Comparison of ENCODE assay signal across 8 mouse cellular contexts in the genomic region with DNA sequence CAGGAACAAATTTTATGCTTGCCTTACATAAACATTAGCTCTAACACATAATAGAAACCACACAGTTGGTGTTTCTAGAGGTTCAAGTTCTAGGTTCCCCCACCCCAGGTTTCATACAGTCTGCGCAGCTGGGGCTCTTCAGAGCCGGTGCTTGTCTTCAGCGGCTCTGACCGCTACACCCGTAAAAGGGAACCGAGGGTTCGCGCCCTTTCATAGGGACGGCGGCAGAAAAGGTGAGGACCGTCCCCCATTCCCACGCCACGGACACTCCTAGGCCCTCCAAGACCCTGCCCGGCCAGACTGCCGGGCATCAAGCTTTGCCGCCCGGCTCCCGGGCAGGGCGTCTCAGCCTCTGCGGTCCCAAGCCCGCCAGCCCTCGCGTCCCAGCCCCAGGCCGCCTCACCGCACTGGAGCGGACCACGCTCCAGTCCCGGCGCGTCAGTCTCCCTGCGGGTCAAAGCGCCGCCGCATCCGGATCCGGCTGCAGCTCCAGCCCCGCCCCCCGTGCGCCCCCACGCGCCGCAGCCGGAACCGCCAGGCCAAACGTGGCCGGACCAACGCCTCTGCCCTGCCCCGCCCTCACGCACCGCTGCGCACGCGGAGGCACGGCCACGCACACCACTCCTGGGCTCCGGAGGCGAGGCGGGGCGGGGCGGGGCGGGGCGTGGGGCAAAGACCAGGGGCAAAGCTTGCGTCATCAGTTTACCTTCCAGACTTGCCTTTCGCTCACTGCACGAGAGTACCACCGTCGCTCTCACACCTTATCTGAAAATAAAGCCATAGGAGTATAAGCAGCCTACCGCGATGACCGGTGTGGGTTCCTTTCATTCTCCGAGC. TPM values are rescaled to one million over a fixed set of nuclear protein-coding genes. Genes with fewer than 3 reads are reported as not detected.
A peak's percentile ranks its signal among the peaks of the same experiment; 100 is the strongest.
DNase-seq lines count a peak whose midpoint lies in the region; ATAC-seq lines count a peak whose summit lies in the region.

No protein-coding gene starts in this region.

- H3K4me3 ChIP-seq in hindbrain, embryonic 14.5 days (replicated peaks; ENCODE audit: low read length) = peak overlapping the region; percentile 86

- peak overlapping the region; percentile 77 for H3K4me2 ChIP-seq in hindbrain, embryonic 14.5 days (replicated peaks)

- peaks cover 11% of the 10 kb centered on the region for H3K4me1 ChIP-seq in hindbrain, embryonic 14.5 days (replicated peaks; ENCODE audit: control insufficient read depth, insufficient read depth, low read length)

- no peaks in the 10 kb centered on the region; the same call in 1 of the 2 replicates for H3K36me3 ChIP-seq in hindbrain, embryonic 14.5 days (replicated peaks; ENCODE audit: control insufficient read depth, insufficient read depth)

- H3K9ac ChIP-seq in hindbrain, embryonic 14.5 days = peak overlapping the region; percentile 90

- DNase-seq in T-cell, adult 2 months (ENCODE audit: low spot score) = peak; percentile 81
- peak; percentile 96 to 99 for DNase-seq in cerebellum, postnatal 25 days
- DNase-seq in frontal cortex, postnatal 25 days (ENCODE audit: low spot score in 2 of 2) = peak; percentile 64 to 76
- peak; percentile 83 for DNase-seq in hindbrain, embryonic 14.5 days (ENCODE audit: low spot score)
- DNase-seq in layer of hippocampus, postnatal 36 days = peak; percentile 87
- peak; percentile 93 for DNase-seq in lung, postnatal 25 days (ENCODE audit: low spot score)
- peak; percentile 86 for DNase-seq in retina, embryonic 14.5 days (ENCODE audit: low spot score)
- DNase-seq in thymus, postnatal 36 days = peak; percentile 80 to 86

- under 1% methylated on average over 62 of the region's 71 CpGs for WGBS in hindbrain, embryonic 14.5 days

- no peaks in the 10 kb centered on the region for H3K27me3 ChIP-seq in hindbrain, embryonic 14.5 days (ENCODE audit: control insufficient read depth, insufficient read depth, low read length)

- ATAC-seq in hindbrain, embryonic 14.5 days (ENCODE audit: low FRiP score) = peak; percentile 97

- no peaks in the 10 kb centered on the region for H3K9me3 ChIP-seq in hindbrain, embryonic 14.5 days (ENCODE audit: control insufficient read depth, low read length)

- H3K27ac ChIP-seq in hindbrain, embryonic 14.5 days = peak overlapping the region; percentile 79

RNA-seq across cellular contexts. Expression of a gene that starts 16.1 kb away (rescaled TPM):
- polyA plus RNA-seq in hindbrain, embryonic 14.5 days (2014; fragmentation: Nextera tagmentation; extraction: Ambion mirVana) = 29.5 and 30.2 TPM in 2 replicates
- total RNA-seq in layer of hippocampus, postnatal 36 days (2021) = 10 to 100 TPM; 18.9 to 19.2 TPM

RNA-seq across cellular contexts. Expression of a gene that starts 37.7 kb away (rescaled TPM):
- 69.1 and 72.1 TPM in 2 replicates for polyA plus RNA-seq in hindbrain, embryonic 14.5 days (2014; fragmentation: Nextera tagmentation; extraction: Ambion mirVana)
- 10 to 100 TPM; 19.5 to 22.4 TPM for total RNA-seq in layer of hippocampus, postnatal 36 days (2021)

RNA-seq across cellular contexts. Expression of a gene that starts 59.0 kb away (rescaled TPM):
- polyA plus RNA-seq in hindbrain, embryonic 14.5 days (2014; fragmentation: Nextera tagmentation; extraction: Ambion mirVana) = 169 and 182 TPM in 2 replicates
- total RNA-seq in layer of hippocampus, postnatal 36 days (2021) = 100 to 1,000 TPM in 1 of 2 experiments, 10 to 100 TPM in 1; 96.8 to 106 TPM

Comparison
In these comparisons a context has a peak if more than half of its experiments do, and no peak if none do; other contexts are left out.
1. Peak in every context shown above with its lines: DNase-seq, ATAC-seq, H3K4me3 ChIP-seq and H3K27ac ChIP-seq.